Mouse (Mus musculus) bone marrow macrophage, adult 2 months (primary cell): Measurements from ENCODE around the gene Megf11.

Experiments
- CTCF ChIP-seq: IDR thresholded peaks from 2 replicates; pipeline ENCODE4 v1.5.1; 2012; ENCODE audit warnings: low read depth, mild to moderate bottlenecking, low read length, moderate library complexity
- POLR2A ChIP-seq: IDR thresholded peaks from 2 replicates; pipeline ENCODE4 v1.6.1; 2012; ENCODE audit warnings: mild to moderate bottlenecking, low read depth, low read length, borderline replicate concordance

- no peak for TF ChIP-seq CTCF
- no peak for TF ChIP-seq POLR2A
Observed at GRCm38 (mm10) chr9:64691176-64691575, 305.8 kb downstream of the Megf11 start.
